Mouse (Mus musculus) kidney, adult 2 months (tissue): ENCODE data around the gene Kcnip4.

Experiments used
- CTCF ChIP-seq: fragments of 200-500 bp; conservative IDR thresholded peaks from 2 replicates; pipeline ENCODE4 v1.5.1; 2011; ENCODE audit warnings: low read depth, mild to moderate bottlenecking, control low read depth, low read length, moderate library complexity, mixed read lengths; ENCODE audit not compliant: insufficient read depth, insufficient read length
- POLR2A ChIP-seq: fragments of 200-500 bp; IDR thresholded peaks from one replicate; pipeline ENCODE4 v1.6.1; 2011; ENCODE audit warnings: low read depth, low read length, control low read depth

DNA sequence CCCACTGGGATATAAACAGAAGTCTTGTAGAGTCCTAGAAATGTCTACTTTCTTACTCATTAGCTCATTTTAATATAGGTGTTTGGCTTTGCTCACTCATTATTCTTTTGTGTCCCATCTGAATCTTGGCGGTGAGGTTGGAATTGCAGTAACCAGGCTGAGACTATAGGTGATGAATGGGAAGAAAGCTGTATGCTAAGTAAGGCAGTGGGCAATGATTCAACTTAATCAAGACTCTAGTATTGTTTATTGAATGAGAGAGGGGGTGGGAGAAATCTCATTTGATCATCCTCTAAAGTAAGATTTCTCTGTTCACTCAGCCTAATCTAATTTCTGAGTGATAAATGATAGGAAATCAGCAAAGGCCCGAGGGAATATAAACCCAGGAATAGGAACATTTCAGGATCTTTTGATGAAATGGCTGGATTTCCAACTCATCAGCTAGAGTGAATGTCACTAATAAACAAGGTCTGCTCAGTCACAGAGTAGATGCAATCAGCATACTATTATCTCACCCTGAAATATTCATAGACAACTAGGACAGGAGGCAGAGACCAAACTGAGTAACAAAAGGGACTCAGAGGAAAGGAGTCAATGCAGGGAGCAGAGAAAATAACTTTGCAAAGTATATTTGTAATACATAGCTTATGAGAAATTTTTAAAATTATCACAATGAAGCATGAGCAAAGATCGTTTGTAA, 660.3 kb downstream of the Kcnip4 start:
- TF ChIP-seq POLR2A: no peak
- no peak for TF ChIP-seq CTCF
